Mouse (Mus musculus) liver, postnatal 0 days (tissue): ENCODE data around the gene Hace1. TPM values are rescaled to one million over a fixed set of nuclear protein-coding genes. Genes with fewer than 3 reads are reported as not detected.
A peak's percentile ranks its signal among the peaks of the same experiment; 100 is the strongest.

Experiments
- ATAC-seq: fragments of 200-750 bp; cut with Nextera tagmentation; 2 replicates; pipeline ENCODE4 v1.8.0; 2017; ENCODE audit warnings: mild to moderate bottlenecking, moderate library complexity
- DNase-seq: peaks from one replicate; pipeline ENCODE4 v3.0.0-alpha.2; 2016
- H3K27ac ChIP-seq: fragments of 300-500 bp; sonication (generic); 2 replicates; pipeline ENCODE4 v1.5.1; 2014; ENCODE audit warnings: antibody characterized with exemption, moderate library complexity, mild to moderate bottlenecking, low read depth
- H3K27me3 ChIP-seq: fragments of 300-500 bp; sonication (generic); 2 replicates; pipeline ENCODE4 v1.6.1; 2014; ENCODE audit warnings: low read length, control low read depth, mixed read lengths; ENCODE audit not compliant: insufficient read depth
- H3K36me3 ChIP-seq: fragments of 300-500 bp; sonication (generic); replicated peaks from 2 replicates; pipeline ENCODE4 v1.6.1; 2014; ENCODE audit warnings: mild to moderate bottlenecking, control low read depth, low read length, moderate library complexity, mixed read lengths; ENCODE audit not compliant: insufficient read depth
- H3K4me1 ChIP-seq: fragments of 300-500 bp; sonication (generic); 2 replicates; pipeline ENCODE4 v1.6.1; 2014; ENCODE audit warnings: antibody characterized with exemption, mild to moderate bottlenecking, control low read depth; ENCODE audit not compliant: insufficient read depth
- H3K4me2 ChIP-seq: fragments of 300-500 bp; sonication (generic); 2 replicates; pipeline ENCODE4 v1.6.1; 2014; ENCODE audit warnings: low read depth, mild to moderate bottlenecking, low read length, moderate library complexity, mixed read lengths
- H3K4me3 ChIP-seq: fragments of 300-500 bp; sonication (generic); 2 replicates; pipeline ENCODE4 v1.5.1; 2014; ENCODE audit warnings: low read depth, low read length
- H3K9ac ChIP-seq: fragments of 300-500 bp; sonication (generic); replicated peaks from 2 replicates; pipeline ENCODE4 v1.6.1; 2014; ENCODE audit warnings: mild to moderate bottlenecking, moderate library complexity
- H3K9me3 ChIP-seq: fragments of 300-500 bp; sonication (generic); 2 replicates; pipeline ENCODE4 v1.6.1; 2016; ENCODE audit warnings: mild to moderate bottlenecking, control low read depth, low read length, mixed read lengths
- CTCF ChIP-seq: sonication (generic); IDR thresholded peaks from 2 replicates; pipeline ENCODE4 v1.5.1; 2016; ENCODE audit warnings: antibody characterized with exemption, low read depth
- EP300 ChIP-seq: IDR thresholded peaks from 2 replicates; pipeline ENCODE4 v1.6.1; 2016; ENCODE audit warnings: antibody characterized with exemption, low read depth, mild to moderate bottlenecking
- WGBS: fragments of 180-500 bp; shearing (Covaris S2); extraction: QIAGEN DNeasy Blood & Tissue Kit; methylation state at CpG from one replicate; pipeline ENCODE4 v1.1.7; 2014; ENCODE audit not compliant: insufficient replicate concordance; 5-methylcytosine and 5-hydroxymethylcytosine counted together
- polyA plus RNA-seq: library from polyadenylated mRNA; unstranded; fragments of >200 nt; fragmentation: Nextera tagmentation; extraction: Ambion mirVana; gene quantifications from 2 replicates; pipeline ENCODE4 v1.2.1, GENCODE M21; 2015

The Hace1 gene
- polyA plus RNA-seq, 1 experiment from 2014 or later = 15.8 TPM

DNA sequence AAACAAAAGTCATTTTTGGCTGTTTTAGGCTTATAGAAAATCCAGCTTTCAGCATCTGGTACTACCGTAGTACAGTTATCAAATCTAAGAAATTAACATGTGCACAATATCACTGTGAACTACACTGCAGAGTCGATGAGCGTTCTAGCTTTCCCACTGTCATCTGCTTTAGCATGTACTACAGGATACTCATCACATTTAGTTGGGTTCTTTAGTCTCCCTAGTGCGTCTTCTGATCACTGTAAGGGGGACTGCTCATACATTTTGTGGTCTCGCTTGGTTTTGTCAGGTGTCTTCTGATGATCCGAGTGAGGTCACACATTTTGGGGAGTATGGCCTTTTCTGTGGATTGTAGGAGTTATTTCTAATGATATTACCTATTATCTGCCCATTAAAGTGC, 6.2 kb downstream of the Hace1 start:
- Histone ChIP-seq H3K27ac (peak overlapping the region; percentile 96), H3K9ac (peak overlapping the region; percentile 52; the same call in 1 of the 2 replicates), H3K27me3 (no peaks in the 10 kb centered on the region), H3K36me3 (no peaks in the 10 kb centered on the region; the same call in 1 of the 2 replicates), H3K9me3 (no peaks in the 10 kb centered on the region), H3K4me2 (peak overlapping the region; percentile 64), H3K4me3 (no peak overlapping the region), H3K4me1 (peaks cover 8% of the 10 kb centered on the region)
- TF ChIP-seq EP300 = no peak
- TF ChIP-seq CTCF = no peak
- 47% methylated on average over 6 of the region's 6 CpGs for WGBS
- DNase-seq (no peak), ATAC-seq (peak; percentile 68)

DNA sequence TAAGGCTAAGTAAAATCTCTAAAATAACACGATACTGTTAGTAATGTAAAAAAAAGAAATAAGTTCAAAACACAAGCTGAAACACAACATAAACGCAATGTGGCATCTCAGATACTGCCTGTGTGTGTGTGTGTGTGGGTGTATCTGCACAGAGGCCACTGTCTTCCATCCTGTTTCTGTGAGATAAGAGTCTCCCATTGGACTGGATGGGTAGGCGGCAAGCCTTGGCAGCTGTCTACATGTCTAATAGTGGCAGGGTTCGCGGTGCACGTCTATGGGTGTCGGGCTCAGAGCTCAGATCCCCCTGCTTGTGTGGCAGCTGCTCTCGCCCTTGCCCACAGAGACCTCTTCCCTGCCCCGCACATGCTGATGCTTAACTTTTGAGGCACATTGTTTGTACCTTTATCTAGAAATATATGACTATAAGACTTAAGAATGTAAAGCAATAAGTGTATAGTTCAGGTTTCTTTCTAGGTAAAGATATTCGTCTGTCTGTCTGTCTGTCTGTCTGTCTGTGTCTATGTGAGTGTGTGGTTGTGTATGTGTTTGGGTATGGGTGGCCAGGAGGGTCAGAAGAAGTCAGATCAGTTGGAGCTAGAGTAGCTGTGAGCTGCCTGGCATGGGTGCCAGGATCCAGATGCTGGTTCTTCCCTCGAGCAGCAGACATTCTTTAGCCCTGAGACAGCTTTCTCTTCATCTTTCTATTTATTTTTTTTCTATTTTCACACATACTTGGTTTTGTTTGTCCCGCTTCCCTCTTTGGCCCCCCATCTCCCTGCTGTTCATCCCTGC, 6.9 kb downstream of the Hace1 start:
- Histone ChIP-seq H3K36me3 (peaks cover 3% of the 10 kb centered on the region; the same call in 1 of the 2 replicates), H3K4me3 (peak overlapping the region; percentile 19), H3K4me1 (peaks cover 8% of the 10 kb centered on the region), H3K9me3 (no peaks in the 10 kb centered on the region), H3K9ac (peak overlapping the region; percentile 62), H3K27ac (peak overlapping the region; percentile 96), H3K27me3 (no peaks in the 10 kb centered on the region), H3K4me2 (peak overlapping the region; percentile 64)
- DNase-seq = peak; percentile 72
- WGBS = 52% methylated on average over 12 of the region's 12 CpGs
- TF ChIP-seq EP300 = peak; percentile 99
- no peak for TF ChIP-seq CTCF
- peak; percentile 100 for ATAC-seq

DNA sequence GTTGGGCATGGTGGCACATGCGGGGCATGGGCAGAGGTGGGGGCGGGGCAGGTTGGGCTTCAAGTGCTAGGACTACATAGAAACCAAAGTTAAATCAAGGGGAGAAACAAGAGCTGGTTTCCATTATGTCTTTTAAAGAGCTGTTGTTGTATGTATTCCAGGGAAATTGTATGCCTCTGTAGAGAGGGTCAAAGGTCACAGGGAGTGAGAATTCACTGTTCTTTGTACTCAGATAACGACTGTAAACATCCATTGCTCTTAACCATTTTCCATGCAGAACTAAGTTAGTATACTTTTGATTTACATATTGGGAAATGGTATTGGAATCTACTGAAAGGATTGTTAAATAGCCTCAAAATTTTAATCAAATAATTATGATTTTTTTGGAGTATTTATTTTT, 28.2 kb downstream of the Hace1 start:
- Histone ChIP-seq H3K36me3 (peaks cover 13% of the 10 kb centered on the region; the same call in 1 of the 2 replicates), H3K4me2 (no peak overlapping the region), H3K27me3 (no peaks in the 10 kb centered on the region), H3K27ac (peak overlapping the region; percentile 34; the same call in 1 of the 2 replicates), H3K9ac (no peak overlapping the region), H3K9me3 (no peaks in the 10 kb centered on the region), H3K4me1 (no peaks in the 10 kb centered on the region), H3K4me3 (no peak overlapping the region)
- TF ChIP-seq CTCF = no peak
- no peak for TF ChIP-seq EP300
- 81% methylated on average over 3 of the region's 3 CpGs for WGBS
- no peak for DNase-seq
- ATAC-seq = no peak

DNA sequence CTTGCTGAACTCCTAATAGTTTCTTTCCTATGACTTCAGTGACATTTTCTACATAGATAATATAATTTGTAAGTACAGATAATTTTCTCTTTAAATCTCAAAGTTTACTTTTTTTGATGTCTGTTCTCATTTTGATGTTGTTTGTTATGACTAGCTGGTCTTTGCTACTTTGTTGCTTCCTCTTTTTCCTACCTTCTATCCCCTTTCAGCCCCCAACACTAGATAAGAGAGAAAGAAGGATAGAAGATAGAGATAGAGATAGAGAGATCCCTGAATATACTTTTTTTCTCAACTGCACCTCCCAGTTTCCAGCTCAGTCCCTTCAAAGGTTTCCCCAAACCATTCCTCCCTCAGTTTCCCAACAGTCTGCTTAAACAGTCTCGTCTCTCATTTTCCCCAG, 33.1 kb downstream of the Hace1 start:
- Histone ChIP-seq H3K27me3 (no peaks in the 10 kb centered on the region), H3K9ac (no peak overlapping the region), H3K4me1 (no peaks in the 10 kb centered on the region), H3K4me3 (no peak overlapping the region), H3K27ac (no peak overlapping the region), H3K9me3 (no peaks in the 10 kb centered on the region), H3K4me2 (no peak overlapping the region), H3K36me3 (peaks cover 24% of the 10 kb centered on the region)
- ATAC-seq (no peak), DNase-seq (no peak)
- WGBS = 84% methylated on average over 1 of the region's 1 CpGs
- TF ChIP-seq EP300 (no peak), CTCF (no peak)

DNA sequence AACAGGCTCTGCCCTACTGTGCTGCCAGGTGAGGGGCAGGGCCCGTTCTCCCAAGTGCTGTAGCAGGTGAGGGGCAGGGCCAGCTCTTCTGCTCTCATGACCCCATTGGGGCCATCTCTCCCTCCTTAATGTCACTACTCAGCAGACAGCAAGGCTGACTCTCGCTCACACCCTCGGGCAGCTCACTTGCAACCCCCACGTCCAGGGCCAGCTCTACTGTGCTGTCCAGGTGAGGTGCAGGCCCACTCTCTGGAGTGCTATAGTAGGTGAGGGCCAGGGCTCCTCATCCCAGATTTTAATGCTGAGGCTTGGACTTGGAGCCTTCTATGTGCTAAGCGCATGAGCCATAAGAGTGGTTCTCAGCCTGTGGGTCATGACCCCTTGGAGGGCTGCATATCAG, 38.4 kb downstream of the Hace1 start:
- TF ChIP-seq EP300 (no peak), CTCF (no peak)
- ATAC-seq (no peak), DNase-seq (no peak)
- Histone ChIP-seq H3K27me3 (no peaks in the 10 kb centered on the region), H3K27ac (no peak overlapping the region), H3K36me3 (peaks cover 16% of the 10 kb centered on the region), H3K9me3 (no peaks in the 10 kb centered on the region), H3K4me3 (no peak overlapping the region), H3K9ac (no peak overlapping the region), H3K4me1 (no peaks in the 10 kb centered on the region), H3K4me2 (no peak overlapping the region)
- WGBS = 94% methylated on average over 5 of the region's 5 CpGs

DNA sequence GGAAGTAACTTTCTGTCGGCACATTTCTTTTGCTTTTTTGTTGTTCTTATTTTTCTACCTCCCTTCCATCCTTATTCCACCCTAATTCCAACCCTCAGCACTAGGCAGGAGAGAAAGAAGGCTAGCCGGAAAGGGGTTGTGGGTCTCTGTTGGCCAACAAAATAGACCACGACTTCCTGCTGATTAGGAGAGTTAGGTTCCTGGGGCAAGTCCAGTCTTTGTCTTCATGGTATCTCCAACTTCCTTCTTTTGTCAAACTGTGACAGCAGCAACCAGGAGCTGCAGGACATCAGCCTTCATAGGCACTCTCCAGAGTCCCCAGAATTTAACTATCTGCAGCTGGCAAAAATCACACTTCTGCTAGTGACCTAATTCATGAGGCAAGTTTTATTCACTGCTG, 41.4 kb downstream of the Hace1 start:
- Histone ChIP-seq H3K4me2 (no peak overlapping the region), H3K9ac (no peak overlapping the region), H3K27me3 (no peaks in the 10 kb centered on the region), H3K36me3 (peaks cover 11% of the 10 kb centered on the region; the same call in 1 of the 2 replicates), H3K9me3 (no peaks in the 10 kb centered on the region), H3K4me1 (no peaks in the 10 kb centered on the region), H3K4me3 (no peak overlapping the region), H3K27ac (no peak overlapping the region)
- WGBS = 37% methylated on average over 3 of the region's 3 CpGs
- DNase-seq (no peak), ATAC-seq (no peak)
- TF ChIP-seq EP300 = no peak
- no peak for TF ChIP-seq CTCF
